Mouse (Mus musculus) natural killer cell, adult 2 months (primary cell): Measurements from ENCODE around the gene Crhr1.
A peak's percentile ranks its signal among the peaks of the same experiment; 100 is the strongest.

Experiments used
- DNase-seq, 2 experiments: peaks; one replicate each; pipeline ENCODE4 v3.0.0; 2022; ENCODE audit warnings: low spot score in 2 of 2

Crhr1 gene

DNA sequence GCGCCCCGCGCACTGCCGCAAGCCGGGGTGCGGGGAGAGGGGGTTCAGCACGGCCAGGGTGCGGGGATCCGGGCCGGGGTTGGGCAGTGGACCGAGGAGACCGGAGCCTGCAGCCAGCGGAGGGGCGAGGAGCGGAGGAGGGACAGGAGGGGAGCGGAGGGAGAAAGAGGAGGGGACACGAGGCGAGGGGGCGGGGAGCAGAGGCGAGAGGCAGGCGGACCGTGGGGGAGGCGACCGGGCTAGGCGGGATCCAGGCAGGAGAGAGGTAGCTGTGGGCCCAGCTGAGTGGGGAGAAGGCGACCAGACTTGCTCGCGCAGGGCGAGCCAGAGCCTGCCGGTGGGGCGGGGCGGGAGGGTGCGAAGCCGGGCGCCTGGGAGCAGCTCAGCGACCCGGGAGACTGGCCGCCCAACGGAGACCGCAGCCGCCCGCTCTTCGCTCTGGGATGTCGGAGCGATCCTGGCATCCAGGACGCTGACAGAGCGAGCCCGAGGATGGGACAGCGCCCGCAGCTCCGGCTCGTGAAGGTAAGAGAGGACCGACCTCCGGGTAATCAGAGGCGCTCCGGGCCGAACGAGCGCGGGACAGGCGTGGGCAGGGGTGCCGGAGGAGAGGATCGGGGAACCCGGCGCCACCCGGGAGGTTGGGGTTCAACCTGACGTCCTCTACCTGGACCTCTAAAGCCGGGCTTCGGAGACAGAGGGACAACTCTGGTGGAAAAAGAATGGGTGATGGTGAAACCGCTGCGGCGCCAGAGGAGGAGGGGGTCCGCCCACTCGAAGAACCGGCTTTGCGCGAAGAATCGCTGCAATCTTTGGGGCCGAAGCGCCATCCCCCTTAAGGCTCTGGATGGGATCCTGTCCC, at the start of gene Crhr1:
Crhr1 (plus strand) TSS at position 276 of the 862 bp plus-strand sequence.
- no peak for DNase-seq

- DNase-seq: no peak
These were observed 49.4 kb upstream of the Crhr1 start for GRCm38 (mm10) chr11:104083248-104083647.

- no peak for DNase-seq
These were observed 48.9 kb upstream of the Crhr1 start for GRCm38 (mm10) chr11:104083716-104084115.

- no peak for DNase-seq
These were observed 44.1 kb upstream of the Crhr1 start for GRCm38 (mm10) chr11:104088519-104088918.

- no peak for DNase-seq
These were observed 41.9 kb upstream of the Crhr1 start for GRCm38 (mm10) chr11:104090769-104091168.

DNA sequence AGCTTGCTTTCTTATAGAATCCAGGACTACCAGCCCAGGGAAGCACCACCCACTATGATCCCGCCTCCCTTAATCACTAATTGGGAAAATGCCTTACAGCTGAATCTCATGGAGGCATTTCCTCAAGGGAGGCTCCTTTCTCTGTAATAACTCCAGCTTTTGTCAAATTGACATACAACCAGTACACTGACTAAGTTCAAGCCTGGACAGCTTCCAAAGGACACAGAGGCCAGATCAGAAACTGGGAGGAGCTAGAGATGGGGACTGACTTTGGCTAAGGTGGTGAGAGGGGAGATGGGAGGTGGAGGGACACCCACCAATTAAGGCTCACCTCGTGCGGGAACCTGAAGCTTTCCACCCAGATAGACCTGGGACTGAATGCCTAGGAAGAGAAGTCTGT, 37.5 kb upstream of the Crhr1 start:
- DNase-seq: no peak

DNA sequence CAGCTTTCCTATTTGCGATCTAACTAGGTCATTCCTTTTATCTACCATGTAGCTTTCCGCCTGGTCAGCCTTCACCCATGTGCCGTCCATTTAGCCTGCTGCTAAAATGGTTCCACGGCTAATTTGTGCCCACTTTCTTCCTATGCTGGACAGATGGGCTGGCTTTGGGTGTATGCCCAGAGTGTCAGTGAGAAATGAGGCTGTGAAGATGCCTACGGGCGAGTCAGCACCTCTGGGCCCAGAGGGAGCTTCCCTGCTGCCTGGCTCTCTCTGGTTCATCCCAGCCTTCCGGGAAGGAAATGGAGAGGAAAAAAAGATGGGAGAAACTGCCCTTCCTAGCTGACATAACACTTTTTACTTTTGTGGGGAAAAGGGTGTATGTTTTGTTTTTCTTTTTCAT, 36.1 kb upstream of the Crhr1 start:
- DNase-seq: no peak

DNA sequence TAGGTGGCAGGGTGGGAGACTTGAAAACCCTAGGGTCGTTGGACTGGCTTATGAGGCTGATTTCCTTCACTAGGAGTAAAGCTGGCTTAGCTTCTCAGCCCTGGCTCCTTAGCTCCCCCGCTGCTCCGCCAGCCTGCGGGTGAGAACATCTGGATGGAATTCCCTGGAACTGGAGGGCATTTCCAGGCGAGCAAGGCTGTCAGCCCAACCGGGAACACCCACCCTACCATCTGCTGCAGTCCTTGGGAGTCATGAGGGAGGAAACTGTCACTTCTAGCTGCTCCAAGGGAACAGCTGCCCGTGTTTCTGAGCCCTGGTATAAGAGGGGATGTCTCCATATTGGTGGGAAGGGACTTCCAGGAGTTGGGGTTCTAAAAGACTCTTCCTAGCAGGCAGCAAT, 33.1 kb upstream of the Crhr1 start:
- no peak for DNase-seq

DNA sequence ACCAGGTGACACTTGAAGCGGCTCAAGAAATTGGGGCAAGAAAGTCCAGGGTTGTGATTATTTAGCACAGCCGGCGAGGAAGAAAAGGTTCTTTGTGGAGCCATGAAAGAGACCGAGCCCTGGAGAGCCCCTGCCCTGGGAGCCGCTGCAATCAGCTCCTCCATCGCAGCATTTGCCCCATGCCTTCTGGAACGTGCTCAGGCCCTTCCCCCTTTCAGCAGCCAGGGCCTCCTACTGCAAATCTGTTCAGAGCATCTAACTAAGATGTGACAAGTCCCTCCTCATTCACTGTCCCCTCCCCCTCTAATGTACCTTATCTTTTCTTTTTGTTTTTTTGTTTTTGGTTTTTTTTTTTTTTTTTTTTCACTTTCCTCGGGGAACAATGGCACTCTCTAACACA, 30.0 kb upstream of the Crhr1 start:
- no peak for DNase-seq

- DNase-seq: no peak
These were observed 26.3 kb upstream of the Crhr1 start for GRCm38 (mm10) chr11:104106329-104106728.

GRCm38 (mm10) chr11:104106969-104107368, 25.7 kb upstream of the Crhr1 start:
- no peak for DNase-seq

DNA sequence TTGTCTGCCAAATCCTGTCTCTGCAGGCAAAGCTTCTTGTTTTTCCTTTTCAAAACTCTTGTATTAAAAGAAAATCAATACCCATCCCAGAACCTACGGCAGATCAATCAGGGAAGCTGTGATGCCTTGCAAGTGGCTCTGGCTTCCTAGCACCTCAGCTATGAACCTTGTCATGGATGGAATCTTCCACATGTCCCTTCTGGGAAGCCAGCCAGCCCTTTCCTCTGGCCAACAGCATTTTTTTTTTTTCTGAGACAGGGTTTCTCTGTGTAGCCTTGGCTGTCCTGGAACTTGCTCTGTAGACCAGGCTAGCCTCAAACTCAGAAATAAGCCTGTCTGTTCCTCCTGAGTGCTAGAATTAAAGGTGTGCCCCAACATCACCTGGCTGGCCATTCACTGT, 22.3 kb upstream of the Crhr1 start:
- DNase-seq: no peak

DNA sequence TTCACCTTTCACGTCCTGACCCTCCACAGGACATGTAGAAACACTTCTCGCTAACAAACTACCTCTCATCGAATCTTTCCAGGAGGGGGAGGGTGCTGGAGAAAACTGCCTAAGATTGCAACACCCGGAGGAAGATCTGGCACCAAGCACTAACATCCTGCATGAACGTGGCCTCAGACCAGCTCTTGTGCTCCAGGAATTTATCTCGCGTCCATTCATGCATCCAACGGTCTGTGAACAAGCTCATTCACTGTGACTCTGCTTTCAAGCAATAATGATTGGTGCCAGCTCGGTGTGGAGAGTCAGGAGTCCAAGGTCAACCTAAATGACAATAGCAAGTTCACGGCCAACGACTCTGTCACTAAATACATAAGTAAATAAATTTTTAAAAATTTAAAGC, 20.8 kb upstream of the Crhr1 start:
- no peak for DNase-seq

DNA sequence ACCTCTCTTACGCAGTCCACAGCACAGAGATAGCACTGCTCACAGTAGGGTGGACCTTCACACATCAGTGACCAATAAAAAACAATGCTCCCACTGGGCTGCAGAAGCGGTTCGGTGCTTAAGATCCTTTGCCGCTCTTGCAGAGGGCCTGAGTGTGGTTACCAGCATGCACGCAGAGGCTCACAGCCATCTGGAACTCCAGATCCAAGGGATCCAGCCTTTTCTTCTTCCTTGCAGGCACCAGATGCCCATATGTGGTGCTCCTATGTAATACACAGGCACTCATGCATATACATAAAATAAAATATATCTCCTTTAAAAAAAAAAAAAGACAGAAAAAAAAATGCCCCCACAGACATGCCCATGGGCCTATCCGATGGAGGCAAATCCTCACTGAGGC, 19.0 kb upstream of the Crhr1 start:
- DNase-seq: no peak

DNA sequence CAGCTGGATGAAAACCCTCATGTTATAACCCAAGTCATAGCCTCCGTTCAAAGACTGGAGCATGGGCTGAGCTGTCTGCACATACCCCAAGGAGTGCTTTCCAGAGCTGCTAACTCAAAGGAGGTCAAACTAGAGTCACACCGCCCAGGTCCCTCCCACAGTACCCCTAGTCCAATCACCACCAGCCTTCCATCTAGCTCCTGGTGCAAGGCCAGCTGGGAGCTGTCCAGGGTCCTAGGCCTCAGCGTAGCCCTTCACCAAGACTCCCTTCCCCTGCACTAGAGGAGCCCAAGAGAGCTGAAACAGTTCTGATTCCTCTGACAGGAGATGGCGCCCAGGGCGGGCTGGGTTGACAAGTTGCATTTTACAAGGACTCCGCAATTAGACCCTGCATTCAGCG, 18.0 kb upstream of the Crhr1 start:
- DNase-seq: peak in 1 of 2 experiments; percentile 14

- DNase-seq: no peak
These were observed 14.3 kb upstream of the Crhr1 start for GRCm38 (mm10) chr11:104118356-104118755.

GRCm38 (mm10) chr11:104122966-104123365, 9.7 kb upstream of the Crhr1 start:
- no peak for DNase-seq

DNA sequence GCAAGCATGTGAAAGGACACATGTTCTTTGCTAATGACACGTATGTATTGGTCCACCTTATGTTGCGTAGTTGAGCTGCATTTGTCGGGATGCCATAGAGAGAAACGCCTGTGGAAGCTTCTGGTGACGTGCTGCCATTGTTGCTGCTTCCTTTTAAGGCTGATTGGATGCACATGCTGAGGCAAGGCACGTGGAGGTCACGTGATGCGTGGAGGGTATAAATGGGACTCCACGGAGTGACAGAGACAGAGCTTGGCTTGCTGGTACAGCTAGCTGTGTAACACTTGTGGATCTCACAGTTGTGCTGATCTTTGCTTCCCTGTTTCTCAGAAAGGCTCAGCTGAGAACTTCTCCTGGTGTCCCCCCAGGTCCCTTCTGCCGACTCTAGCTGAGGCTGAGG, 9.2 kb upstream of the Crhr1 start:
- DNase-seq: no peak

DNA sequence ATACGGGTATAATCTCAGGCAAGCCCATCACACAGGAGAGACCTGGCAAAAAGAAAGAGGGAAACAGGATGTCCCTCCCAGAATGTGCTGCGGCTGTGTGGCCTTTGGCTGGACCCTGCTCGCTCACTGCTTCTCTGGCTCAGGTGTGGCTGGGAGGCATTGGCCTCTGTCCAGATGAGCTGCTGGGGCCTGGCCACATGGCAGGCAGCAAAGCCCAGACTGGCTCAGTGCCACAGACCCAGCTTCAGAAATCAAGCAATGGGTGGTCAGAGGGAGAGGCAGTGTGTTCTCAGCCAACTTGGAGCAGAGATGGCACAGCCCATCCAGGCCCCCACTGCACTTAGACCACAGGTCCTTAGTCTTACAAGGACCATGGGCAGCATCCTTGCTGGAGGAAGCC, 8.1 kb upstream of the Crhr1 start:
- no peak for DNase-seq

GRCm38 (mm10) chr11:104129466-104129865, 3.2 kb upstream of the Crhr1 start:
- DNase-seq: no peak

DNA sequence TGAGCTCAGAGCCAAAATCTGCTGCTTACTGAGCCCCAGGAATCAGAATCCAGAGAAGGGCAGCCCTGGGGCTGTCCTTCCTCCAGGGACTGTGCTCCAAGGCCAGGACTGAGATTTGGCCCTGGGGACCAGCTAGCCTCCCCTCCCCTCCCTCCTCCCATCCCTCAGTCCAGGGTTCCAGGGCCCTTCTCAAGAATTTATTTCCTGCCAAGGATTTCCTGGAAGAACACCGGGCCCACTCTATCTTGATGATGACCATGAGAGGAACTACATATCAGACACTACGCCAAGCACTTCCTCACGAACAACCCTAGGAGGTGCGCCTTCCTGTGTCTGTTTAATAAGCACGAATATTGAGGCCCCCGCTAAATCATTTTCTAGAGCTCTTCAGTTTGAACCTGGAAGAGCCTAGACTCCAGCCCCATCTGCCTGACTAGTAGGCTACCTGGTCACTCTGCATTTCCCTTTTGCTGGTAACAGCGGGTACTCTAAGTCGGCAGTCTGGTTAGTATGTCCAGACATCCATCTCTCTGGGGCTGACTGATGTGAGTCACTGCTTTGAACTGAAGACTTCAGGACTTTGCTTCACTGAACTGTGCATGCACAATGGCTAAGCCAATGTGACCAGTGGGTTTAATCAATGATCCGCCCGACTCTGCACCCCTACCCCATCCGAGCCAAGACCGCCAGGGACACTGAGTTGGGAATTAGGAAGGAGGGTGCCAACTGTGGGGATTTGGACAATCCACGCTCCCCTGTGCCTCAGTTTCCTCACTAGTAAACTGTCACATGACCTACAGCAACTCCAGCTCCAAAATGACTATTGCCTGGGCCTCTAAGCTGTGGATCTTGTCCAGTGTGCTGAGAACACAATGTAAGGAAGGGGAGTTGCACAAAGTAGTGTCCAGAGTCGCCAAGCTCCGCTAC, 1.7 kb upstream of the Crhr1 start:
- DNase-seq: no peak

GRCm38 (mm10) chr11:104131756-104132155, 899 bp upstream of the Crhr1 start:
- DNase-seq: no peak
